Mouse (Mus musculus) retina, postnatal 7 days (tissue): Measurements from ENCODE around the gene Gbe1.

Source experiments
- DNase-seq: peaks from one replicate; pipeline ENCODE4 v3.0.0-alpha.2; 2012; ENCODE audit warnings: low read depth, low spot score

Gene Gbe1

GRCm38 (mm10) chr16:70353058-70353457 lies 39.3 kb downstream of the Gbe1 start:
- DNase-seq = no peak

- DNase-seq = no peak
These were observed 44.6 kb downstream of the Gbe1 start for GRCm38 (mm10) chr16:70358326-70358725.

GRCm38 (mm10) chr16:70365229-70365628 lies 51.5 kb downstream of the Gbe1 start:
- no peak for DNase-seq

- DNase-seq = no peak
These were observed 67.3 kb downstream of the Gbe1 start for GRCm38 (mm10) chr16:70381045-70381444.

- DNase-seq = no peak
These were observed 71.7 kb downstream of the Gbe1 start for GRCm38 (mm10) chr16:70385494-70385893.

GRCm38 (mm10) chr16:70387385-70387784 lies 73.6 kb downstream of the Gbe1 start:
- DNase-seq = no peak

GRCm38 (mm10) chr16:70395276-70395675 lies 81.5 kb downstream of the Gbe1 start:
- DNase-seq = no peak

GRCm38 (mm10) chr16:70407780-70408179 lies 94.0 kb downstream of the Gbe1 start:
- no peak for DNase-seq

GRCm38 (mm10) chr16:70421077-70421476 lies 107.3 kb downstream of the Gbe1 start:
- no peak for DNase-seq

GRCm38 (mm10) chr16:70449520-70449919 lies 135.8 kb downstream of the Gbe1 start:
- no peak for DNase-seq

GRCm38 (mm10) chr16:70475583-70475982 lies 161.8 kb downstream of the Gbe1 start:
- DNase-seq = no peak

- DNase-seq = no peak
These were observed 162.4 kb downstream of the Gbe1 start for GRCm38 (mm10) chr16:70476161-70476560.

- no peak for DNase-seq
These were observed 166.7 kb downstream of the Gbe1 start for GRCm38 (mm10) chr16:70480494-70480893.

- DNase-seq = no peak
These were observed 192.7 kb downstream of the Gbe1 start for GRCm38 (mm10) chr16:70506457-70506856.

GRCm38 (mm10) chr16:70510938-70511337 lies 197.2 kb downstream of the Gbe1 start:
- DNase-seq = no peak

- DNase-seq = no peak
These were observed 209.1 kb downstream of the Gbe1 start for GRCm38 (mm10) chr16:70522861-70523260.

- DNase-seq = no peak
These were observed 209.8 kb downstream of the Gbe1 start for GRCm38 (mm10) chr16:70523566-70523965.

- DNase-seq = no peak
These were observed 210.5 kb downstream of the Gbe1 start for GRCm38 (mm10) chr16:70524273-70524672.

- no peak for DNase-seq
These were observed 213.5 kb downstream of the Gbe1 start for GRCm38 (mm10) chr16:70527224-70527623.

- DNase-seq = no peak
These were observed 221.5 kb downstream of the Gbe1 start for GRCm38 (mm10) chr16:70535224-70535623.

- no peak for DNase-seq
These were observed 237.1 kb downstream of the Gbe1 start for GRCm38 (mm10) chr16:70550835-70551234.

- no peak for DNase-seq
These were observed 248.0 kb downstream of the Gbe1 start for GRCm38 (mm10) chr16:70561635-70562348.

GRCm38 (mm10) chr16:70562574-70562973 lies 248.8 kb downstream of the Gbe1 start:
- DNase-seq = no peak

- no peak for DNase-seq
These were observed 249.7 kb downstream of the Gbe1 start for GRCm38 (mm10) chr16:70563456-70563855.
